Mouse (Mus musculus) stomach, embryonic 16.5 days (tissue): ENCODE data around the gene Zdhhc8. TPM values are rescaled to one million over a fixed set of nuclear protein-coding genes. Genes with fewer than 3 reads are reported as not detected.
"Not testable (repeated sequence)": the region's sequence is repeated elsewhere in the genome, so short reads cannot be mapped to it uniquely, and the experiment has no call there.

ENCODE experiments used
- ATAC-seq: fragments of 200-750 bp; cut with Nextera tagmentation; 2 replicates; pipeline ENCODE4 v1.8.0; 2017; ENCODE audit warnings: moderate number of reproducible peaks, moderate TSS enrichment; ENCODE audit not compliant: insufficient read depth, low FRiP score
- H3K27ac ChIP-seq: fragments of 300-500 bp; sonication (generic); 2 replicates; pipeline ENCODE4 v1.5.1; 2014; ENCODE audit warnings: low read length
- H3K27me3 ChIP-seq: fragments of 300-500 bp; sonication (generic); 2 replicates; pipeline ENCODE4 v1.6.1; 2014; ENCODE audit warnings: low read length, control low read depth, mixed read lengths; ENCODE audit not compliant: control insufficient read depth, insufficient read depth
- H3K36me3 ChIP-seq: fragments of 300-500 bp; sonication (generic); 2 replicates; pipeline ENCODE4 v1.6.1; 2014; ENCODE audit warnings: low read length; ENCODE audit not compliant: control insufficient read depth, insufficient read depth
- H3K4me1 ChIP-seq: fragments of 300-500 bp; sonication (generic); 2 replicates; pipeline ENCODE4 v1.6.1; 2014; ENCODE audit warnings: low read length, control low read depth, mixed read lengths; ENCODE audit not compliant: control insufficient read depth, insufficient read depth
- H3K4me2 ChIP-seq: fragments of 300-500 bp; sonication (generic); 2 replicates; pipeline ENCODE4 v1.6.1; 2014; ENCODE audit warnings: low read depth, low read length, mixed read lengths
- H3K4me3 ChIP-seq: fragments of 300-500 bp; sonication (generic); replicated peaks from 2 replicates; pipeline ENCODE4 v1.5.1; 2014; ENCODE audit warnings: mild to moderate bottlenecking, low read length
- H3K9ac ChIP-seq: fragments of 300-500 bp; sonication (generic); 2 replicates; pipeline ENCODE4 v1.6.1; 2014; ENCODE audit warnings: low read length
- H3K9me3 ChIP-seq: fragments of 300-500 bp; sonication (generic); replicated peaks from 2 replicates; pipeline ENCODE4 v1.6.1; 2016; ENCODE audit warnings: low read length, control low read depth; ENCODE audit not compliant: control insufficient read depth
- WGBS: fragments of 180-500 bp; shearing (Covaris S2); extraction: QIAGEN DNeasy Blood & Tissue Kit; methylation state at CpG from one replicate; pipeline ENCODE4 v1.1.7; 2014; 5-methylcytosine and 5-hydroxymethylcytosine counted together
- polyA plus RNA-seq: library from polyadenylated mRNA; unstranded; fragments of >200 nt; fragmentation: Nextera tagmentation; extraction: Ambion mirVana; gene quantifications from 2 replicates; pipeline ENCODE4 v1.2.1, GENCODE M21; 2015

Gene Zdhhc8
- polyA plus RNA-seq, 1 experiment from 2014 or later = 6.9 TPM

DNA sequence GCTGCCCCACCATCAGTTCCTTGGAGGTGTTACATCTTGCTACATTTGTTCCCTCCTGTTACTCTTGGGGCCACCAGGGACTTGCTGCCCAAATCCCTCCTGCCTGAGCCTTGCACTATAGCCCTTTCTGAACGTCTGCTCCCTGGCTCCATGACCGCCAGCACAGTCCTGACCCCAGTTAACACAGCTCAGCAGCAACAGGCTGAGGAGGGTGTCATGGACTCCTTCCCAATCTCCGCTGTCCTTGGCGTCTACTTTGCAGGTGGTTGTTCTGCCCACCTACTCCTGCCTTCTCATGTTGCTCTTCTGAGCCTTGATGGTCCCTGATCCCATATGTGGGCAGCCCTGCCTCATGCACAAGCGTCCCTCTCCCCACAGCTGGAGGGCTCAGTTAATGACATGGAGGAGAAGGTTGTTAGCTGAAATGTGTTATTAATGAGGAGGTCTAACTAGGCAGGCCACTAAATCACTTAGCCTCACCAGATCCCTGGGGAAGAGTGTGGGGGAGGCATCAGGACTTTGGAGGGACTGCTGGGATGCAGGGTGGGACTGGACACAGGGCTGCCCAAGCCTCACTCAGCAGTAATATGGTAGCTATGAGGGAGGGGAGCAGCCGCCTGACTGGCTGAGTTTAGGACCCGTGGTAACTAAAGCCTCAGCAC is 31.4 kb downstream of the Zdhhc8 start:
- Histone ChIP-seq H3K4me1 (peaks cover 4% of the 10 kb centered on the region; the same call in 1 of the 2 replicates), H3K4me2 (no peak overlapping the region), H3K4me3 (no peak overlapping the region), H3K27ac (no peak overlapping the region), H3K9me3 (no peaks in the 10 kb centered on the region), H3K27me3 (no peaks in the 10 kb centered on the region), H3K36me3 (no peaks in the 10 kb centered on the region), H3K9ac (no peak overlapping the region)
- 59% methylated on average over 7 of the region's 7 CpGs for WGBS
- no peak for ATAC-seq

DNA sequence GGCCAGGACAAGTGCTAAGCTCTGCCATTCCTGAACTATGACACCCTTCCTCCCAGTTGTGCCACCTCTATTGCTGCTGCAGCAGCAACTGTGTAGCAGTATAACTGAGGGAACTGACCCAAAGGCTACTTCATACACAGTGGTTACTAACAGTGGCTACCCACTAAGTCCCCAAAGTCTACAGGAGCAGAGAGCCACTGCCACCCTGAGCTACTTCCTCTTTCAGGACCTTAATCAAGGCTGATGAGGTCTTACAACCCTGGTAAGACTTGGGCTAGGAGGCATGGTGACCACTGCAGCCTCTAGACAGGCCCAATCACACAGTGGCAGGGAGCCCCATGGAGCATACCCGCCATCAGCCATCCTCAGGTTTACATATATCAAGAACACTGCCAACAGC is 32.9 kb downstream of the Zdhhc8 start:
- Histone ChIP-seq H3K27ac (no peak overlapping the region), H3K9ac (no peak overlapping the region), H3K36me3 (no peaks in the 10 kb centered on the region), H3K4me2 (no peak overlapping the region), H3K9me3 (no peaks in the 10 kb centered on the region), H3K4me3 (no peak overlapping the region), H3K4me1 (peaks cover 4% of the 10 kb centered on the region; the same call in 1 of the 2 replicates), H3K27me3 (no peaks in the 10 kb centered on the region)
- WGBS = 77% methylated on average over 1 of the region's 1 CpGs
- ATAC-seq = no peak

DNA sequence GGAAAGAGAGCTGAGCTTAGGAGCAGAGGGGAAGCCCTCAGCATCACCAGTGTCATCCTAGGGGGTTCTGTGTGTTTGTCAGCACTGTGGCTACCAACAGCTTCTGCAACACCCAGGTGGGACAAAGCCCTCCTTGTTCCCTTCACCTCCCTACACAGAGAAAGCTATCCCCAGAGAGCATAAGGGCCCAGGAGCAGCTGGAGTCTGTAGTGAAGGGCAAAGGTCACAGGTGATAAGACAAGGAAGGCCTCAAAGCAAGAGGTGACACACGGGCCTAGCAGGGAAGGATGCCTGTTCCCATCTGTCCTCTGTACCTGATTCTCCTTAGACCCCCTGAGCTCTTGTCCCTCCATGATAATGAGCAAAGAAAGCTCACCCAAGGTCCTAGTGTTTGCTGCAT is 33.3 kb downstream of the Zdhhc8 start:
- Histone ChIP-seq H3K9ac (no peak overlapping the region; the same call in 1 of the 2 replicates), H3K27me3 (no peaks in the 10 kb centered on the region), H3K36me3 (no peaks in the 10 kb centered on the region), H3K4me3 (no peak overlapping the region), H3K4me1 (peaks cover 4% of the 10 kb centered on the region; the same call in 1 of the 2 replicates), H3K27ac (no peak overlapping the region), H3K9me3 (no peaks in the 10 kb centered on the region), H3K4me2 (no peak overlapping the region)
- ATAC-seq = no peak
- WGBS = 6% methylated on average over 1 of the region's 1 CpGs

DNA sequence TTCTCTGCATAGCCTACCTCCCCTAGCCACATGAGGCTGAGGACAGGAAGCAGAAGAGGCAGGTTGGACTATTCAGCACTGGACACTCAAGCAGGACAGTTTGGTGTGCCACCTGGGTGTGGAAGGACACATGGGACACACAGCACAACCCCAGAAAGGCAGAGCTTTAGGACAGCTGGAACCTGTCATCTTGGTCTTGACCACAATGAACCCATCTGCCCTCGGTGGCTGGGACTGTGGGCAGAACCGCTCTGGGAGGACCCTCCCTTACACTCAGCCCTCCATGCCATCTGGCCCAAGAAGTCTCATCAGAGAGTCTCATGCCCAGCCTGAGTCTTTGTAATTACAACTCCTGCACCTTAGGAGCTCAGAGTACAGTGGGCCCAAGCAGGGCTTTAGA is 34.9 kb downstream of the Zdhhc8 start:
- 60% methylated on average over 2 of the region's 2 CpGs for WGBS
- Histone ChIP-seq H3K9me3 (no peaks in the 10 kb centered on the region), H3K27ac (no peak overlapping the region), H3K4me1 (peaks cover 4% of the 10 kb centered on the region; the same call in 1 of the 2 replicates), H3K36me3 (no peaks in the 10 kb centered on the region), H3K4me3 (no peak overlapping the region), H3K4me2 (no peak overlapping the region), H3K27me3 (no peaks in the 10 kb centered on the region), H3K9ac (no peak overlapping the region)
- no peak for ATAC-seq

DNA sequence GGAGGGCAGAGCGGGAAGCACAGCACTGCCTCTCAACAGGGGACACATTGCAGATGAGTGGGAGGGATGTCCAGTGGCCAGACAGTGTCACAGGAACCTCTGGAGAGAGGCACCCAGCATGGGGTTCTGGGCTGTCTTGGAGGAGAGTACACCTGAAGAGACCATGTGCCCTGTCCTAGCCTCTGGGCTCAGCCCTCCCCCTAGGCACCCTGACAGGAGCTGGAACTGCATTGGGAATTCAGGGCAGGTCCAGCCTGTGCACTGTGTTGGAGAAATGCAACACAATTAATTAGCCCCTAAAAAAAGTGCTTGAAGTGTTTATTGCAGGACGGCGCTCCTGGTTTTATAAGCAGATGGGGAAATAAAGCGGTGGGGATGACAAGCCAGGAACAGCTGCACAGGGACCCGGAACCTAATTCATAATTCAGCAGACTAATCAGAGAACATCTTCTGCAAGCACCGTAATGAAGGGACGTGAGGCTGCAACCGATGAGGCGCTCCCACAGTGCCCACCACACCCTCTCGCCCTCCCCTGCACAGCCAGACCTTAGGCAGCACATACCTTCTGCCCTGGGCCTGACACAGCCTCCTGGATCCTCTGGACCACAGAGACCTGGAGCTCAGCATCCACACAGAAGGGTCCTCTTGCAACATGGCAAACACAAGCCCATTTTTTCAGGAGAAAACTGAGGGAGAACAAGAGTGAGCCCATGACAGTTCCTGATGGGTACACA is 36.4 kb downstream of the Zdhhc8 start:
- H3K27me3 ChIP-seq = no peaks in the 10 kb centered on the region
- H3K4me3 ChIP-seq = no peak overlapping the region
- peaks cover 15% of the 10 kb centered on the region for H3K4me1 ChIP-seq
- no peak overlapping the region for H3K4me2 ChIP-seq
- H3K9me3 ChIP-seq = no peaks in the 10 kb centered on the region
- 67% methylated on average over 10 of the region's 10 CpGs for WGBS
- H3K36me3 ChIP-seq = no peaks in the 10 kb centered on the region
- H3K27ac ChIP-seq = no peak overlapping the region
- H3K9ac ChIP-seq = no peak overlapping the region
- ATAC-seq = no peak

DNA sequence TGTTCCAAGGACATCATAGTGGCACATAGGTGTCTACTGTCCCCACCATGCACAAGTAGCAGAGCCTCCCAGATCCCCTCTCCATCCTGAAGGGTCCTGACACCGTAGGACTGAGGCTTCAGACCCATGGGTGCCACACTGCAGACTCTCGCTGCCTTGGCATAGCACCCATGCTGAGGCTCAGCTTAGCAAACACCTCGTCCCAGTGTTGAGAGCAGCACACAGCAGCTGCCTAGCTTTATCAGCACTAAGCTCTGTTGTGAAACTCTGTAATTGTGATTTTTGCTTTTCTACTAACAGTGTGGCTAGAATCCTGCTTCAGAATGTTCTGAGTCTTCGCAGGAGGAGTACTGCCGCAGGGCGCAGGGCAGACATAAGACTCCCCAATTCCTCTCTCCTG is 37.1 kb downstream of the Zdhhc8 start:
- Histone ChIP-seq H3K27me3 (no peaks in the 10 kb centered on the region), H3K9me3 (no peaks in the 10 kb centered on the region), H3K4me1 (peaks cover 15% of the 10 kb centered on the region), H3K36me3 (no peaks in the 10 kb centered on the region), H3K27ac (no peak overlapping the region), H3K4me2 (no peak overlapping the region), H3K4me3 (no peak overlapping the region), H3K9ac (no peak overlapping the region)
- 79% methylated on average over 6 of the region's 6 CpGs for WGBS
- no peak for ATAC-seq

DNA sequence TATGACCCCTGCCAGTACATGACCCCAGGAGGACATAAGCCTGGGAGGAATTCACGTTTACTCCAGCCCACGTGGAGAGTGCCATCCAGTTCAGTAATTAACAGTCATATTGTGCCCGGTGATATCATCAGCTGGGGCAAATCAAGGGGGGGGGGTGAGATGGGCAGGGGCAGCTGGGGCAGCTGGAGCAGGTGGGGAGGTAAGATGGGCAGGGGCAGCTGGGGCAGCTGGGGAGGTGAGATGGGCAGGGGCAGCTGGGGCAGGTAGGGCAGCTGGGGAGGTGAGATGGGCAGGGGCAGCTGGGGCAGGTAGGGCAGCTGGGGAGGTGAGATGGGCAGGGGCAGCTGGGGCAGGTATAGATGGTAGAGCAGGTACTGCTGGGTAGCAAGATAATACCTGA is 39.4 kb downstream of the Zdhhc8 start:
- H3K9ac ChIP-seq, ATAC-seq, H3K27me3 ChIP-seq, H3K36me3 ChIP-seq, H3K9me3 ChIP-seq, H3K4me3 ChIP-seq, H3K4me2 ChIP-seq: not testable (repeated sequence)
- Histone ChIP-seq H3K4me1 (peaks cover 17% of the 10 kb centered on the region), H3K27ac (peak overlapping the region; percentile 75; the same call in 1 of the 2 replicates)
- 53% methylated on average over 3 of the region's 3 CpGs for WGBS

DNA sequence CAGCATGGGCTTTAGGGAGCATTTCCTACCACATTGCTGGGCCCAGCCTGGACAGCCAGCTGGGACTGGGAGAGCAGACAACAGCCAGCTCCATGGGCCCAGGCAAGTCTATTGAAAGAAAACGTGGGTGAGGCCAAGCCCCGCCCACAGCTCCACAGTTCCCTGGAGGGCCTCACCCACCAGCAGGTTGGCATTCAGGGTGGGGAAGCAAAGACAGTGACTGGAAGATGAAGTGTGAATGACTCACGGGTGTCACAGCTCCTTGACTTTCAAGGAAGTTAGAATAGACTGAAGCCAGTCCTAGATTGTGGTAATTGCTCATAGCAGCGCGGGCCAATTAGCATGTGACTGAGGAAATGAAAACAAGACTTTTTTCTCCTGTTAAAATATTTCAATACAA is 39.9 kb downstream of the Zdhhc8 start:
- WGBS = 48% methylated on average over 5 of the region's 5 CpGs
- H3K9me3 ChIP-seq = no peaks in the 10 kb centered on the region
- peak; percentile 77 for ATAC-seq
- peaks cover 17% of the 10 kb centered on the region for H3K4me1 ChIP-seq
- H3K36me3 ChIP-seq = no peaks in the 10 kb centered on the region
- no peak overlapping the region for H3K4me3 ChIP-seq
- H3K27ac ChIP-seq = peak overlapping the region; percentile 87
- peak overlapping the region; percentile 51; the same call in 1 of the 2 replicates for H3K9ac ChIP-seq
- no peaks in the 10 kb centered on the region for H3K27me3 ChIP-seq
- H3K4me2 ChIP-seq = no peak overlapping the region

DNA sequence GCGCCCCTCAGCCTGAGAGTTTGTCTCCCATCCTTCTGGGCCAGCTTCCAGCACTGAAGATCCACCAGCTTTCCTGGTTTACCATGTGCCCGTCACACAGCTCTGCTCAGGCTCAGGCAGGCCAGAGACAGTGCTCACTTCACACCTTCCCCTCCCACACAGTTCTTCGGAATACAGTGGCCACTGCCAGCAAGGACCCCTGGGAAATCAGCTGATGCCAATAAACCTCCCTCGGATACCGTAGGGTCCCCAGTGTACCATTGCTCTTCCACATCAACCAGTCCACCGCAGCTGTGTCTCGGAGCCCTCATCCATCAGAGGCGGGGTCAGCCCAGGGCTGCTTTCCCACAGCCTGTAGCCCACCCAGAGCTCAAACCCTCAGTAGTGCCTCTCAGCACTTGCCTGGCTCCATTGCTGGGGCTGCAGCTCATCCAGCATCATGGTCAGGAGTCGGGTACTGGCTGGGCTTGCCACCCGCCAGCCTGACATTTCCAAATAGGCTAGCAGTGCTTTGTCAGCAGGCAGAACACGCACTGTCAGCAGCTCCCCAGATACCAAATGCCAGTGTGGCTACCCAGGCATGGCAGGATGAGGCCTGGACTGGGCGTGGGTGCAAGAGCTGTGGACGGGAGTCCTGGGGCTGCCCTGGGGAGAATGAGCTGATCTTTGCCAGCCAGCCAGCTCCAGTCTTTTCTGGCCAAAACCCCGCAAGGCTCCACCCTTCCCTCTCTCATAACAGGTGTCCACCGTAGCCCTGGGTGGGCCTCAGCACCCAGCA is 40.5 kb downstream of the Zdhhc8 start:
- Histone ChIP-seq H3K4me3 (no peak overlapping the region), H3K4me1 (peaks cover 17% of the 10 kb centered on the region), H3K9me3 (no peaks in the 10 kb centered on the region), H3K4me2 (no peak overlapping the region), H3K27me3 (no peaks in the 10 kb centered on the region), H3K36me3 (no peaks in the 10 kb centered on the region), H3K9ac (peak overlapping the region; percentile 51; the same call in 1 of the 2 replicates), H3K27ac (peak overlapping the region; percentile 87)
- peak; percentile 11; the same call in 1 of the 2 replicates for ATAC-seq
- WGBS = 56% methylated on average over 15 of the region's 15 CpGs
